Mouse (Mus musculus): Measurements from ENCODE around the gene Hnrnpul2.
"Not testable (repeated sequence)": the region's sequence is repeated elsewhere in the genome, so short reads cannot be mapped to it uniquely, and the experiment has no call there.

Gene Hnrnpul2

GRCm38 (mm10) chr19:8818801-8819595 is 812 bp upstream of the Hnrnpul2 start, which contains the start of gene Ttc9c:
TSS of gene Ttc9c (minus strand) at chr19:8819333.
- peak; percentile 100 for DNase-seq (ENCODE audit: low spot score)

GRCm38 (mm10) chr19:8820424-8820956 is 680 bp downstream of the Hnrnpul2 start:
- no peak for DNase-seq (ENCODE audit: low spot score)

GRCm38 (mm10) chr19:8821146-8821545 is 1.3 kb downstream of the Hnrnpul2 start:
- DNase-seq (ENCODE audit: low spot score) = no peak

GRCm38 (mm10) chr19:8822696-8823095 is 2.9 kb downstream of the Hnrnpul2 start:
- DNase-seq (ENCODE audit: low spot score) = no peak

GRCm38 (mm10) chr19:8829660-8830059 is 9.8 kb downstream of the Hnrnpul2 start, which contains the start of gene AC129217.1:
TSS of gene AC129217.1 (plus strand) at chr19:8829773.
- DNase-seq (ENCODE audit: low spot score) = no peak

GRCm38 (mm10) chr19:8830664-8831063 is 10.9 kb downstream of the Hnrnpul2 start:
- no peak for DNase-seq (ENCODE audit: low spot score)

- DNase-seq (ENCODE audit: low spot score) = peak; percentile 33
Observed at GRCm38 (mm10) chr19:8831262-8831661, 11.5 kb downstream of the Hnrnpul2 start.

- no peak for DNase-seq (ENCODE audit: low spot score)
Observed at GRCm38 (mm10) chr19:8832971-8833370, 13.2 kb downstream of the Hnrnpul2 start.

GRCm38 (mm10) chr19:8836327-8836726 is 16.5 kb downstream of the Hnrnpul2 start:
- DNase-seq (ENCODE audit: low spot score) = not testable (repeated sequence)

- peak; percentile 89 for DNase-seq (ENCODE audit: low spot score)
Observed at GRCm38 (mm10) chr19:8837251-8837791, 17.5 kb downstream of the Hnrnpul2 start, which contains the start of gene Bscl2. TSS of gene Bscl2 (plus strand) at chr19:8837467.

- peak; percentile 39 for DNase-seq (ENCODE audit: low spot score)
Observed at GRCm38 (mm10) chr19:8838041-8838730, 18.4 kb downstream of the Hnrnpul2 start.

GRCm38 (mm10) chr19:8839103-8839907 is 19.5 kb downstream of the Hnrnpul2 start, which contains the start of gene Gng3:
TSS of gene Gng3 (minus strand) at chr19:8839194.
- peak; percentile 76 for DNase-seq (ENCODE audit: low spot score)

- peak; percentile 80 for DNase-seq (ENCODE audit: low spot score)
Observed at GRCm38 (mm10) chr19:8839908-8840791, 20.3 kb downstream of the Hnrnpul2 start.

GRCm38 (mm10) chr19:8841012-8841411 is 21.2 kb downstream of the Hnrnpul2 start:
- no peak for DNase-seq (ENCODE audit: low spot score)

- no peak for DNase-seq (ENCODE audit: low spot score)
Observed at GRCm38 (mm10) chr19:8842961-8843360, 23.2 kb downstream of the Hnrnpul2 start.

- DNase-seq (ENCODE audit: low spot score) = peak; percentile 94
Observed at GRCm38 (mm10) chr19:8844371-8845129, 24.7 kb downstream of the Hnrnpul2 start.

GRCm38 (mm10) chr19:8848356-8848755 is 28.5 kb downstream of the Hnrnpul2 start:
- no peak for DNase-seq (ENCODE audit: low spot score)

- peak; percentile 43 for DNase-seq (ENCODE audit: low spot score)
Observed at GRCm38 (mm10) chr19:8850402-8850901, 30.6 kb downstream of the Hnrnpul2 start, which contains the start of gene Lrrn4cl. TSS of gene Lrrn4cl (plus strand) at chr19:8850768.

GRCm38 (mm10) chr19:8851639-8852038 is 31.8 kb downstream of the Hnrnpul2 start:
- no peak for DNase-seq (ENCODE audit: low spot score)
